Mouse (Mus musculus) liver, embryonic 18 days (tissue): ENCODE data around the gene Glb1l. TPM values are rescaled to one million over a fixed set of nuclear protein-coding genes. Genes with fewer than 3 reads are reported as not detected.

ENCODE experiments used
- polyA plus RNA-seq: library from polyadenylated mRNA; depleted of rRNA; stranded (reverse); fragments of >200 nt; gene quantifications from 2 replicates; pipeline ENCODE4 v1.2.3, GENCODE M21; 2012; rRNA removed

The Glb1l gene
- 4.7 and 4.9 TPM in 2 replicates for polyA plus RNA-seq

GRCm38 (mm10) chr1:75210136-75211087 lies at the start of gene Glb1l, which contains the start of gene Stk16:
Glb1l (minus strand) TSS chr1:75210813.
Stk16 (plus strand) TSS chr1:75210838.

GRCm38 (mm10) chr1:75236117-75237050 lies 25.8 kb upstream of the Glb1l start, which contains the start of gene Dnajb2:
Dnajb2 (plus strand) TSS chr1:75236406.

GRCm38 (mm10) chr1:75231664-75232152 lies 21.1 kb upstream of the Glb1l start, which contains the start of gene A630095N17Rik:
A630095N17Rik (minus strand) TSS chr1:75232102.

GRCm38 (mm10) chr1:75219531-75219930 lies 8.9 kb upstream of the Glb1l start, which contains the start of gene Tuba4a:
Tuba4a (minus strand) TSS chr1:75219865.

DNA sequence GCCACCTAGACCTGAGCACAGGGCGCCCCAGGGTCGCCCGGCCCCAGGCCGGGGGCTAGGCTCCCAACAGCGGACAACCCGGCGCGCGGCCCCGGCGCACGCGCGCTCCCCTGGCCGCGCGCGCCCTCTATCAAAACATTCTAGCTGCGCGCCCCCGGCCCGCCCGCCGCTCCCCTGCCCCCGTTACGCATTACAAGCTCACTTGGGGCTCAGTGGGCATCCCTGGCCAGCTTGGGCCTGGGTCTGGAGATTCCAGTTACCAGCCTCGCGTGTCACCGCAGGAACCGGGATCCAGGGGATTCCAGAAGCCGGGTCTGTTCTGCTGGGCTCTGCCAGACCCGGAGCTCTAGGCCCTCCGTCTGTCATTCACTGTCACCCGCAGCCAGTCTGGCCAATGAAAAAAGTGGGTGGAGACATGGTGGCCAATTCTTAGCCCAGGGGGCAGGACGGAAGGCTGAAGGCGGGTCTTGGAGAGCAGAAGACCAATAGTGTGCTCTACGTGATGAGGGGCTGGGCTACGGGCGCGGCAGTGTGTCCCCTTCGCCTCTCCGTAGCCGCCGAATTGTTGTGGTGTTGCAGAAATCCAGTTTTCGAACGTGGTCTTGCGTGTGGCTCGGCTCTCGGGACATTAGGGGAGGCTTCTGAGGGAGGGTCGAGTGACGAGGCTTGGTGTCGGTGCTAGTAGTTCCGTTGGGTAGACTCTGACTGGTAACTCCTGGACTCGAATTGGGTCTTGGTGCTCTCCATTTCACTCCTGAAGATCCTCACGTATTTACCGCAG lies 18.8 kb downstream of the Glb1l start, which contains the start of the genes Ankzf1 and Atg9a:
TSS of gene Ankzf1 (plus strand) at position 530 of the 781 bp plus-strand sequence.
TSS of gene Atg9a (minus strand) at position 575 of the 781 bp plus-strand sequence.

GRCm38 (mm10) chr1:75180105-75180590 lies 30.5 kb downstream of the Glb1l start, which contains the start of gene Abcb6:
Abcb6 (minus strand) TSS chr1:75180392.

GRCm38 (mm10) chr1:75168472-75169464 lies 41.8 kb downstream of the Glb1l start, which contains the start of gene Zfand2b:
Zfand2b (plus strand) TSS chr1:75168646.

Other genes starting within 250 kb of the Glb1l start
- gene Nhej1, start 85.6 kb downstream of the Glb1l start, polyA plus RNA-seq, result 2.2 and 2.3 TPM in 2 replicates
- gene Slc23a3, start 76.9 kb downstream of the Glb1l start, polyA plus RNA-seq, result 1.2 TPM in 2 replicates
- gene Cnppd1, start 68.1 kb downstream of the Glb1l start, polyA plus RNA-seq, result 26.9 and 31.0 TPM in 2 replicates
- 50.7 and 54.5 TPM in 2 replicates for gene Retreg2, start 68.0 kb downstream of the Glb1l start, polyA plus RNA-seq
- gene Zfand2b, start 42.2 kb downstream of the Glb1l start, polyA plus RNA-seq, result 41.4 and 42.2 TPM in 2 replicates
- gene Abcb6, start 30.4 kb downstream of the Glb1l start, polyA plus RNA-seq, result 25.8 and 25.9 TPM in 2 replicates
- 11.0 and 13.7 TPM in 2 replicates for gene Ankzf1, start 18.7 kb downstream of the Glb1l start, polyA plus RNA-seq
- 22.2 and 26.3 TPM in 2 replicates for gene Atg9a, start 18.6 kb downstream of the Glb1l start, polyA plus RNA-seq
- gene Stk16, start within 50 bp of the Glb1l start, polyA plus RNA-seq, result 104 and 122 TPM in 2 replicates
- 103 and 117 TPM in 2 replicates for gene Tuba4a, start 9.1 kb upstream of the Glb1l start, polyA plus RNA-seq
- not detected in 2 replicates for gene A630095N17Rik, start 21.3 kb upstream of the Glb1l start, polyA plus RNA-seq
- gene Dnajb2, start 25.6 kb upstream of the Glb1l start, polyA plus RNA-seq, result 20.3 and 23.9 TPM in 2 replicates
- 0.10 TPM in 2 replicates for gene Ptprn, start 53.7 kb upstream of the Glb1l start, polyA plus RNA-seq
- gene Resp18, start 67.6 kb upstream of the Glb1l start, polyA plus RNA-seq, result not detected in 2 replicates
- gene Dnpep, start 107.2 kb upstream of the Glb1l start, polyA plus RNA-seq, result 61.8 and 63.4 TPM in 2 replicates
- 2.0 and 2.2 TPM in 2 replicates for gene Des, start 149.5 kb upstream of the Glb1l start, polyA plus RNA-seq
- gene Speg, start 164.5 kb upstream of the Glb1l start, polyA plus RNA-seq, result 4.9 and 6.9 TPM in 2 replicates
- 38.7 and 42.0 TPM in 2 replicates for gene Gmppa, start 225.1 kb upstream of the Glb1l start, polyA plus RNA-seq
- 0.01 and 0.03 TPM in 2 replicates for gene Asic4, start 239.6 kb upstream of the Glb1l start, polyA plus RNA-seq